Mouse (Mus musculus): ENCODE data around the gene Cul4a.

- TF ChIP-seq CTCF (IDR thresholded peaks at IDR 0.05; ENCODE audit: borderline replicate concordance, insufficient read depth, low read length): no peak
- TF ChIP-seq POLR2A (IDR thresholded peaks at IDR 0.05; ENCODE audit: low read depth, low read length): no peak
These were observed 49.9 kb downstream of the Cul4a start for GRCm38 (mm10) chr8:13155358-13155757.

All from embryonic fibroblast, embryonic 13.5 days (primary cell).